Mouse (Mus musculus) liver, embryonic 16.5 days (tissue): ENCODE results near the gene Smc3. TPM values are rescaled to one million over a fixed set of nuclear protein-coding genes. Genes with fewer than 3 reads are reported as not detected.
"Not testable (repeated sequence)": the region's sequence is repeated elsewhere in the genome, so short reads cannot be mapped to it uniquely, and the experiment has no call there.

Source experiments
- ATAC-seq: fragments of 200-750 bp; cut with Nextera tagmentation; 2 replicates; pipeline ENCODE4 v1.8.0; 2017; ENCODE audit warnings: low read depth, mild to moderate bottlenecking, moderate number of reproducible peaks, moderate library complexity
- H3K27ac ChIP-seq: fragments of 300-500 bp; sonication (generic); 2 replicates; pipeline ENCODE4 v1.5.1; 2014; ENCODE audit warnings: mild to moderate bottlenecking, low read length
- H3K27me3 ChIP-seq: fragments of 300-500 bp; sonication (generic); 2 replicates; pipeline ENCODE4 v1.6.1; 2014; ENCODE audit warnings: low read depth, low read length, mixed read lengths; ENCODE audit not compliant: control insufficient read depth, insufficient read depth
- H3K36me3 ChIP-seq: fragments of 300-500 bp; sonication (generic); 2 replicates; pipeline ENCODE4 v1.6.1; 2014; ENCODE audit warnings: mild to moderate bottlenecking; ENCODE audit not compliant: control insufficient read depth, insufficient read depth
- H3K4me1 ChIP-seq: fragments of 300-500 bp; sonication (generic); 2 replicates; pipeline ENCODE4 v1.6.1; 2014; ENCODE audit warnings: low read depth, low read length, mixed read lengths; ENCODE audit not compliant: control insufficient read depth
- H3K4me2 ChIP-seq: fragments of 300-500 bp; sonication (generic); 2 replicates; pipeline ENCODE4 v1.6.1; 2014; ENCODE audit warnings: low read depth, low read length, mixed read lengths
- H3K4me3 ChIP-seq: fragments of 300-500 bp; sonication (generic); 2 replicates; pipeline ENCODE4 v1.5.1; 2014; ENCODE audit warnings: low read depth, mild to moderate bottlenecking, low read length
- H3K9ac ChIP-seq: fragments of 300-500 bp; sonication (generic); 2 replicates; pipeline ENCODE4 v1.6.1; 2014; ENCODE audit warnings: low read depth, low read length
- H3K9me3 ChIP-seq: fragments of 300-500 bp; sonication (generic); replicated peaks from 2 replicates; pipeline ENCODE4 v1.6.1; 2016; ENCODE audit warnings: low read length; ENCODE audit not compliant: control insufficient read depth
- WGBS: fragments of 180-500 bp; shearing (Covaris S2); extraction: QIAGEN DNeasy Blood & Tissue Kit; methylation state at CpG from one replicate; pipeline ENCODE4 v1.1.7; 2014; ENCODE audit not compliant: insufficient replicate concordance; 5-methylcytosine and 5-hydroxymethylcytosine counted together
- polyA plus RNA-seq: library from polyadenylated mRNA; unstranded; fragments of >200 nt; fragmentation: Nextera tagmentation; extraction: Ambion mirVana; gene quantifications from 2 replicates; pipeline ENCODE4 v1.2.1, GENCODE M21; 2015

Gene Smc3
- polyA plus RNA-seq, 1 experiment from 2014 or later: 27.4 TPM

GRCm38 (mm10) chr19:53648056-53648455 lies 47.9 kb downstream of the Smc3 start:
- peaks cover 2% of the 10 kb centered on the region; the same call in 1 of the 2 replicates for H3K4me1 ChIP-seq
- H3K27ac ChIP-seq: no peak overlapping the region
- no peak overlapping the region for H3K9ac ChIP-seq
- ATAC-seq: no peak
- no peaks in the 10 kb centered on the region for H3K27me3 ChIP-seq
- 40% methylated on average over 5 of the region's 5 CpGs for WGBS
- H3K36me3 ChIP-seq: peaks cover 29% of the 10 kb centered on the region
- H3K4me3 ChIP-seq: no peak overlapping the region
- no peaks in the 10 kb centered on the region for H3K9me3 ChIP-seq
- no peak overlapping the region for H3K4me2 ChIP-seq

DNA sequence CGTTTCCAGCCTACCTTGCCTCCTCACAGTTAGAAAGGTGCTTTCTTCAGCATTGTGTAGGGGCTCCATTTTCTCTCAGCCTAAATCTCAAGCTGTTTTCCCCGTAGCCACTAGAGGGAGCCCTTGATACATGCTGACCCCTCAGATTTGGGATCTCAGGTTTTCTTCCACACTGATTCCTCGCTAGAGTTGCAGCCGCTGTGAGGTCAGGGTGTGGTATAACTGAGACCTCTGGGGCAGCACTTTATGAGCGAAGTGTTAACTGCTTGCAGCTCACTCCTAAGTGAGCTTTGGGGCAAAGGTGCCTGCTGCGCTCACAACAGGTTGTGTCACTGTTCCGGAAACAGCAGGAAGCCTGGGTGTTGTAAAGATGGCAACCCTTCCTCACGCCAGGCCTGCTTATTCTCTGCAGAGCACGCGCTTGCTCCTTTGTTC lies 48.6 kb downstream of the Smc3 start:
- Histone ChIP-seq H3K36me3 (peaks cover 26% of the 10 kb centered on the region), H3K27ac (no peak overlapping the region), H3K4me3 (no peak overlapping the region), H3K27me3 (no peaks in the 10 kb centered on the region), H3K4me1 (peaks cover 2% of the 10 kb centered on the region; the same call in 1 of the 2 replicates), H3K9me3 (no peaks in the 10 kb centered on the region), H3K4me2 (no peak overlapping the region), H3K9ac (no peak overlapping the region)
- ATAC-seq: no peak
- 44% methylated on average over 10 of the region's 10 CpGs for WGBS

DNA sequence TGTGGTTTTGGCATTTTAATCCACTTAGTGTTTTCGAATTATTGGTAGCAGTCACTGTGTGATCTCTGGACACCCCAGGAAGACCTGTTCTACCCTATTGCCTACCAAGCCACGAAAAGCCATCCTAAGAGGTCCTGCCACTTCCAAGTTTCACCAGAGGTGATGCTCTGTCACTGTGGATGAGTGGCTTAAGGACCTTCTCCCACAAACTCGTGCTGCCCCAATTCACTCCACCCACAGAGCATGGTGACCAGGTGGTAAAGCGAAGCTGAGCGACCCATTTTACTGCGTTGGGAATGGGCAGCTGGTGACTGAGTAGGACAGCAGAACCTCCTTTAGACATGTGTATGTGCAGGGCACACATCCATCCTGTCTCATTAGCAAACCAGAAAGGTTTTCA lies 49.2 kb downstream of the Smc3 start:
- no peak overlapping the region for H3K9ac ChIP-seq
- H3K9me3 ChIP-seq: no peaks in the 10 kb centered on the region
- H3K27ac ChIP-seq: no peak overlapping the region
- 82% methylated on average over 6 of the region's 6 CpGs for WGBS
- no peak overlapping the region for H3K4me2 ChIP-seq
- H3K4me1 ChIP-seq: peaks cover 2% of the 10 kb centered on the region; the same call in 1 of the 2 replicates
- H3K4me3 ChIP-seq: no peak overlapping the region
- no peaks in the 10 kb centered on the region for H3K27me3 ChIP-seq
- ATAC-seq: no peak
- H3K36me3 ChIP-seq: peaks cover 22% of the 10 kb centered on the region

GRCm38 (mm10) chr19:53649802-53650201 lies 49.6 kb downstream of the Smc3 start:
- peak; percentile 50; the same call in 1 of the 2 replicates for ATAC-seq
- H3K9me3 ChIP-seq: no peaks in the 10 kb centered on the region
- H3K4me2 ChIP-seq: no peak overlapping the region
- no peaks in the 10 kb centered on the region for H3K27me3 ChIP-seq
- no peak overlapping the region for H3K4me3 ChIP-seq
- WGBS: 74% methylated on average over 5 of the region's 5 CpGs
- peaks cover 20% of the 10 kb centered on the region for H3K36me3 ChIP-seq
- no peak overlapping the region for H3K27ac ChIP-seq
- no peak overlapping the region for H3K9ac ChIP-seq
- peaks cover 2% of the 10 kb centered on the region; the same call in 1 of the 2 replicates for H3K4me1 ChIP-seq

- no peak overlapping the region for H3K4me3 ChIP-seq
- peaks cover 11% of the 10 kb centered on the region for H3K36me3 ChIP-seq
- H3K4me1 ChIP-seq: peaks cover 2% of the 10 kb centered on the region; the same call in 1 of the 2 replicates
- no peak for ATAC-seq
- H3K9ac ChIP-seq: no peak overlapping the region
- no peaks in the 10 kb centered on the region for H3K9me3 ChIP-seq
- WGBS: 56% methylated on average over 7 of the region's 7 CpGs
- H3K27me3 ChIP-seq: no peaks in the 10 kb centered on the region
- no peak overlapping the region for H3K27ac ChIP-seq
- H3K4me2 ChIP-seq: no peak overlapping the region
These were observed 50.7 kb downstream of the Smc3 start for GRCm38 (mm10) chr19:53650921-53651320.

- Histone ChIP-seq H3K4me1 (peaks cover 2% of the 10 kb centered on the region; the same call in 1 of the 2 replicates), H3K4me3 (no peak overlapping the region), H3K27ac (no peak overlapping the region), H3K9ac (no peak overlapping the region), H3K4me2 (no peak overlapping the region), H3K27me3 (no peaks in the 10 kb centered on the region), H3K9me3 (no peaks in the 10 kb centered on the region), H3K36me3 (peaks cover 3% of the 10 kb centered on the region; the same call in 1 of the 2 replicates)
- ATAC-seq: no peak
- WGBS: 71% methylated on average over 9 of the region's 9 CpGs
These were observed 52.1 kb downstream of the Smc3 start for GRCm38 (mm10) chr19:53652267-53652666.

GRCm38 (mm10) chr19:53653624-53654467 lies 53.6 kb downstream of the Smc3 start:
- Histone ChIP-seq H3K4me2 (no peak overlapping the region), H3K4me1 (peaks cover 2% of the 10 kb centered on the region; the same call in 1 of the 2 replicates), H3K4me3 (no peak overlapping the region), H3K36me3 (0 out of 2 replicates have a peak, but pooled peaks cover 3% of the 10 kb centered on the region), H3K27me3 (no peaks in the 10 kb centered on the region), H3K9me3 (no peaks in the 10 kb centered on the region), H3K9ac (no peak overlapping the region), H3K27ac (no peak overlapping the region)
- no peak for ATAC-seq
- 64% methylated on average over 20 of the region's 20 CpGs for WGBS

DNA sequence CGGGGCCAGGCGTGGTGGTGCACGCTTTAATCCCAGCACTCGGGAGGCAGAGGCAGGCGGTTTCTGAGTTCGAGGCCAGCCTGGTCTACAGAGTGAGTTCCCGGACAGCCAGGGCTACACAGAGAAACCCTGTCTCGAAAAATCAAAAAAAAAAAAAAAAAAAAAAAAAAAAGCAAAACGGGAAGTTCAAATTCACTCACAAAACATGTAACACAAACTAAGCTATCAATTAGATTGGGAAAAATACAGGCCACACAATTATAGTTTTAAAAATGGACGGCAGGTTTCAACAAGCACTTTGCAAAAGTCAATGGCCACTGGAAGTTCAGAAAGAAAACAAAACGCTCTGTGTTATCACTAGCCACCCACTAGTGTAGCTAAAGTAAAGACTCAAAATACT lies 56.2 kb downstream of the Smc3 start:
- ATAC-seq, H3K36me3 ChIP-seq, H3K4me1 ChIP-seq, H3K9ac ChIP-seq, H3K4me3 ChIP-seq, H3K4me2 ChIP-seq, H3K27ac ChIP-seq, H3K27me3 ChIP-seq, H3K9me3 ChIP-seq: not testable (repeated sequence)
- WGBS: 63% methylated on average over 11 of the region's 11 CpGs

GRCm38 (mm10) chr19:53657437-53657836 lies 57.2 kb downstream of the Smc3 start:
- no peaks in the 10 kb centered on the region for H3K9me3 ChIP-seq
- no peaks in the 10 kb centered on the region for H3K27me3 ChIP-seq
- H3K36me3 ChIP-seq: no peaks in the 10 kb centered on the region
- no peak overlapping the region for H3K27ac ChIP-seq
- 30% methylated on average over 5 of the region's 5 CpGs for WGBS
- H3K4me3 ChIP-seq: no peak overlapping the region
- no peak overlapping the region for H3K9ac ChIP-seq
- ATAC-seq: no peak
- H3K4me2 ChIP-seq: no peak overlapping the region
- no peaks in the 10 kb centered on the region for H3K4me1 ChIP-seq
